Mouse (Mus musculus): ENCODE measurements at regions not wholly inside any gene's neighbourhood (a gene's known extent, or its start where the extent isn't known, plus 50 kb on each side); places are given as distances from the start of the nearest gene placed in this dataset.

GRCm38 (mm10) chr15:88290740-88291363 is 309.2 kb upstream of the Zdhhc25 start:
- peak; percentile 58; the same call in 1 of the 2 replicates for ATAC-seq
- peak overlapping the region; percentile 54 for H3K4me2 ChIP-seq (ENCODE audit: low read length)
- H3K27me3 ChIP-seq (replicated peaks; ENCODE audit: control insufficient read depth, insufficient read depth, low read length), result peaks cover 6% of the 10 kb centered on the region; the same call in 1 of the 2 replicates
- no peak overlapping the region for H3K27ac ChIP-seq (ENCODE audit: low read depth, low read length)
- peaks cover 4% of the 10 kb centered on the region; the same call in 1 of the 2 replicates for H3K4me1 ChIP-seq (ENCODE audit: control insufficient read depth, insufficient read depth, low read depth, low read length)
- WGBS, result 14% methylated on average over 20 of the region's 20 CpGs
- no peaks in the 10 kb centered on the region for H3K9me3 ChIP-seq (ENCODE audit: control insufficient read depth, low read length)
- no peak overlapping the region for H3K9ac ChIP-seq (ENCODE audit: low read depth, low read length)
- H3K36me3 ChIP-seq (ENCODE audit: control insufficient read depth, insufficient read depth, low read length), result no peaks in the 10 kb centered on the region
- H3K4me3 ChIP-seq (ENCODE audit: low read length), result peak overlapping the region; percentile 24

DNA sequence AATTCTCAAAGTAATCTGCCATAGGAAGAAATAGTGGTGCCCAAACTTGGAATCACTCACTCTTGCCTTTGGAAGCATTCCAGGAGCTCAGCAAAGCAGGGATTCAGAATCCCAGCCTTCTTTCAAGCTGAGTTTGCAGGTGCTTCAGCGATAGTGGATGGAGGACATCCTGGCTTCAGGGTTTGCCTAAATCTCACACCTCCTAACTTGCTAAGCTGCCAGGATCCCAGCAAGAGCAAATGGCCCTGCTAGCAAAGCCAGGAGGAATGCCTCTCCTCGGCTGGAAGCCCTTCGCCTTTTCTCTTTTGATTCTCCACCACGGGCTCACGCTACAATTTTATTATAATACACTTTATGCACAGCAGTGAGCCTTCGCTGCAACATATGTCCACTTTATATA is 301.0 kb upstream of the Zdhhc25 start:
- Histone ChIP-seq H3K4me3 (ENCODE audit: low read length) (no peak overlapping the region), H3K9ac (ENCODE audit: low read depth, low read length) (no peak overlapping the region), H3K9me3 (ENCODE audit: control insufficient read depth, low read length) (no peaks in the 10 kb centered on the region), H3K27ac (ENCODE audit: low read depth, low read length) (no peak overlapping the region), H3K27me3 (replicated peaks; ENCODE audit: control insufficient read depth, insufficient read depth, low read length) (no peaks in the 10 kb centered on the region), H3K36me3 (ENCODE audit: control insufficient read depth, insufficient read depth, low read length) (no peaks in the 10 kb centered on the region), H3K4me2 (ENCODE audit: low read length) (no peak overlapping the region), H3K4me1 (ENCODE audit: control insufficient read depth, insufficient read depth, low read depth, low read length) (peaks cover 11% of the 10 kb centered on the region)
- no peak for ATAC-seq
- WGBS, result 46% methylated on average over 6 of the region's 6 CpGs

GRCm38 (mm10) chr15:88311158-88311557 is 288.9 kb upstream of the Zdhhc25 start:
- no peak overlapping the region for H3K4me2 ChIP-seq (ENCODE audit: low read length)
- 29% methylated on average over 8 of the region's 8 CpGs for WGBS
- H3K27me3 ChIP-seq (replicated peaks; ENCODE audit: control insufficient read depth, insufficient read depth, low read length), result no peaks in the 10 kb centered on the region
- H3K27ac ChIP-seq (ENCODE audit: low read depth, low read length), result no peak overlapping the region
- H3K9me3 ChIP-seq (ENCODE audit: control insufficient read depth, low read length), result peaks cover 5% of the 10 kb centered on the region; the same call in 1 of the 2 replicates
- no peaks in the 10 kb centered on the region for H3K36me3 ChIP-seq (ENCODE audit: control insufficient read depth, insufficient read depth, low read length)
- no peak overlapping the region for H3K4me3 ChIP-seq (ENCODE audit: low read length)
- no peak overlapping the region for H3K9ac ChIP-seq (ENCODE audit: low read depth, low read length)
- H3K4me1 ChIP-seq (ENCODE audit: control insufficient read depth, insufficient read depth, low read depth, low read length), result peaks cover 8% of the 10 kb centered on the region
- no peak for ATAC-seq

- Histone ChIP-seq H3K27me3 (replicated peaks; ENCODE audit: control insufficient read depth, insufficient read depth, low read length) (no peaks in the 10 kb centered on the region), H3K4me3 (ENCODE audit: low read length) (no peak overlapping the region), H3K4me1 (ENCODE audit: control insufficient read depth, insufficient read depth, low read depth, low read length) (peaks cover 11% of the 10 kb centered on the region), H3K36me3 (ENCODE audit: control insufficient read depth, insufficient read depth, low read length) (no peaks in the 10 kb centered on the region), H3K27ac (ENCODE audit: low read depth, low read length) (no peak overlapping the region), H3K9ac (ENCODE audit: low read depth, low read length) (no peak overlapping the region), H3K4me2 (ENCODE audit: low read length) (peak overlapping the region; percentile 8; the same call in 1 of the 2 replicates), H3K9me3 (ENCODE audit: control insufficient read depth, low read length) (no peaks in the 10 kb centered on the region)
- peak; percentile 86 for ATAC-seq
- 14% methylated on average over 12 of the region's 12 CpGs for WGBS
These were observed 285.2 kb upstream of the Zdhhc25 start for GRCm38 (mm10) chr15:88314810-88315459.

DNA sequence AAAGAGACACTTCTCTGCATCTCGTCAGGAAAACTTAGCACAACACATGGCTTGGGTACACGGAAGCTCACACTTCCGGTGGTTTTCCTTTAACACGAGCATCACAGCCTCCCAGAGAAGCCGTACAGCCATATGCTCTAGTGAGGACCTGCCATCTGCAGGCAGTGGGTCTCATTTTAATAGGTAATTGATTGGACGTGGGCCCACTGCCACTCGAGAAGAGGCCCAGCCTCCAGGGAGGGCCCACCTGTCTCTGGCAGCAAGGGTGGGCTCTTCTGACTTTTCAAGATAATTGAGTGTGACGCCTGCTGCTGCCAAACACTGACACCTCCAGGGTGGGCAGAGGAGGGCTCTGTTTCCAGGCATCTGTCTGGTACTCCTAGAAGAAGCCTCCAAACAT is 282.1 kb upstream of the Zdhhc25 start:
- ATAC-seq, result peak; percentile 70; the same call in 1 of the 2 replicates
- WGBS, result 29% methylated on average over 8 of the region's 8 CpGs
- H3K36me3 ChIP-seq (ENCODE audit: control insufficient read depth, insufficient read depth, low read length), result no peaks in the 10 kb centered on the region
- no peak overlapping the region for H3K4me3 ChIP-seq (ENCODE audit: low read length)
- H3K4me2 ChIP-seq (ENCODE audit: low read length), result no peak overlapping the region
- H3K4me1 ChIP-seq (ENCODE audit: control insufficient read depth, insufficient read depth, low read depth, low read length), result peaks cover 11% of the 10 kb centered on the region
- H3K27ac ChIP-seq (ENCODE audit: low read depth, low read length), result no peak overlapping the region
- no peaks in the 10 kb centered on the region for H3K9me3 ChIP-seq (ENCODE audit: control insufficient read depth, low read length)
- H3K27me3 ChIP-seq (replicated peaks; ENCODE audit: control insufficient read depth, insufficient read depth, low read length), result no peaks in the 10 kb centered on the region; the same call in 1 of the 2 replicates
- H3K9ac ChIP-seq (ENCODE audit: low read depth, low read length), result no peak overlapping the region

DNA sequence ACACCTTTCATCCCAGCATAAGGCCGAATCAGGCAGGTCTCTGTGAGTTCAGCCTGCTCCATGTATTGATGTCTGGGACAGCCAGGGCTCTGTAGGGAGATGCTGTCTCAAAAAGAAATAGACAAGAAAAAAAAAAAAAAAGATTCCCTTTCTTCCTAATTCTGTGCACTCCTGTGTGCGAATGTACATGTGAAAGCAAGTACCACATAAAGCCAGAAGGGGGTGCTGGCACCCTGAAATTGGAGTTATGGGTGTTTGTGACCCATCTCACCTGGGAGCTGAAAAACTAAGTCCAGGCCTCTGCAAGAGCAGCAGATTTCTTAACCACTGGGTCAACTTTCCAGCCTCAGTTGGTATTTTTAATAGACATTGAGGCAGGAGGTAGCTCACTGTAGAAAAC is 280.6 kb upstream of the Zdhhc25 start:
- Histone ChIP-seq H3K4me2 (ENCODE audit: low read length) (no peak overlapping the region), H3K9ac (ENCODE audit: low read depth, low read length) (no peak overlapping the region), H3K4me1 (ENCODE audit: control insufficient read depth, insufficient read depth, low read depth, low read length) (peaks cover 18% of the 10 kb centered on the region), H3K4me3 (ENCODE audit: low read length) (no peak overlapping the region), H3K27ac (ENCODE audit: low read depth, low read length) (no peak overlapping the region), H3K27me3 (replicated peaks; ENCODE audit: control insufficient read depth, insufficient read depth, low read length) (peaks cover under 1% of the 10 kb centered on the region; the same call in 1 of the 2 replicates), H3K36me3 (ENCODE audit: control insufficient read depth, insufficient read depth, low read length) (no peaks in the 10 kb centered on the region), H3K9me3 (ENCODE audit: control insufficient read depth, low read length) (no peaks in the 10 kb centered on the region)
- ATAC-seq, result no peak
- 85% methylated on average over 2 of the region's 2 CpGs for WGBS

DNA sequence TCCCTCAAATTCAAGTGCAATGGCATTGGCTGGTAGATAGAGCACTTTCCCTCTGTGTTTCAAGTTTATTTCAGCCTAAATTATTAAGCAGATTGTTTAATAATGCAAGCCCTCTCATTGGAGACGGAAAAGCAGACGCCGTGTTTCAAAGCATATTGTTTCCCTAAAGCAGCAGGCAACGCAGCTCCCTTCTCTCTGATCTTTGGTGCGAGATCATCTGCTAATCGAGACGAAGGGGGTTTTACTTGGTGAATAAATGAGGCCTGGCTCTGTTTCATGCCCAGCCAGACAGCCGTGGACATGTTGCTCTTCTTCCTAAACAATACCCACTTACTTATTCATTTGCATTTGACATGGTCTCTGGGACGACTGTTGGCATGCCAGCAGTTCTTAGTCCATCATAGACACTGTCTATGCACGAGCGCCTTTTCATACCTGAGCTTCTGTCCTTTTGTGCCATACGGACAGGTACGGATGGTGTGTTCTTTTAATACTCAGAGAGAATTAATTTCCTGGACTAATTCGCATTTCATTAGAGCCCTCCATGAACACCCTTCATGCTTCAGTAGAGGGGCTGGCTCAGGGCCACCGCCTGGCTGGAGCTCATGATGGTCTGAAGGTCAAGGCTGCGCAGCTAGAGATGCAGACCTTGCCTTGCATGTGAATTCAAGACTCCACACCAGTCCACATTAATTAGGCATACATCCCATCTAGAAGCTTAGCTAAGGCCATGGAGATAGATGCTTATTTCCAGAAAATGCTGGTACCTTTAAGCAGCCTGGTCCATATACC is 276.3 kb upstream of the Zdhhc25 start:
- H3K4me2 ChIP-seq (ENCODE audit: low read length), result no peak overlapping the region
- H3K4me3 ChIP-seq (ENCODE audit: low read length), result no peak overlapping the region
- 41% methylated on average over 16 of the region's 16 CpGs for WGBS
- peaks cover 5% of the 10 kb centered on the region; the same call in 1 of the 2 replicates for H3K27me3 ChIP-seq (replicated peaks; ENCODE audit: control insufficient read depth, insufficient read depth, low read length)
- 0 out of 2 replicates have a peak, but pooled peaks cover 6% of the 10 kb centered on the region for H3K4me1 ChIP-seq (ENCODE audit: control insufficient read depth, insufficient read depth, low read depth, low read length)
- H3K9me3 ChIP-seq (ENCODE audit: control insufficient read depth, low read length), result no peaks in the 10 kb centered on the region
- no peaks in the 10 kb centered on the region for H3K36me3 ChIP-seq (ENCODE audit: control insufficient read depth, insufficient read depth, low read length)
- H3K9ac ChIP-seq (ENCODE audit: low read depth, low read length), result no peak overlapping the region
- H3K27ac ChIP-seq (ENCODE audit: low read depth, low read length), result no peak overlapping the region
- no peak; the same call in 1 of the 2 replicates for ATAC-seq

- ATAC-seq, result no peak
- WGBS, result 64% methylated on average over 6 of the region's 6 CpGs
- no peak overlapping the region for H3K4me2 ChIP-seq (ENCODE audit: low read length)
These were observed 275.0 kb upstream of the Zdhhc25 start for GRCm38 (mm10) chr15:88325108-88325507.

GRCm38 (mm10) chr15:88353206-88353605 is 246.9 kb upstream of the Zdhhc25 start:
- ATAC-seq, result no peak
- H3K9me3 ChIP-seq (ENCODE audit: control insufficient read depth, low read length), result no peaks in the 10 kb centered on the region
- no peak overlapping the region for H3K9ac ChIP-seq (ENCODE audit: low read depth, low read length)
- no peaks in the 10 kb centered on the region for H3K36me3 ChIP-seq (ENCODE audit: control insufficient read depth, insufficient read depth, low read length)
- no peak overlapping the region for H3K27ac ChIP-seq (ENCODE audit: low read depth, low read length)
- no peaks in the 10 kb centered on the region for H3K4me1 ChIP-seq (ENCODE audit: control insufficient read depth, insufficient read depth, low read depth, low read length)
- H3K27me3 ChIP-seq (replicated peaks; ENCODE audit: control insufficient read depth, insufficient read depth, low read length), result no peaks in the 10 kb centered on the region
- WGBS, result 96% methylated on average over 2 of the region's 2 CpGs
- H3K4me3 ChIP-seq (ENCODE audit: low read length), result no peak overlapping the region
- no peak overlapping the region for H3K4me2 ChIP-seq (ENCODE audit: low read length)

More at GRCm38 (mm10) chr15:88325108-88325507, 275.0 kb upstream of the Zdhhc25 start:
- H3K9ac ChIP-seq (ENCODE audit: low read depth, low read length), result no peak overlapping the region
- H3K27me3 ChIP-seq (replicated peaks; ENCODE audit: control insufficient read depth, insufficient read depth, low read length), result peaks cover 5% of the 10 kb centered on the region; the same call in 1 of the 2 replicates
- 0 out of 2 replicates have a peak, but pooled peaks cover 6% of the 10 kb centered on the region for H3K4me1 ChIP-seq (ENCODE audit: control insufficient read depth, insufficient read depth, low read depth, low read length)
- H3K27ac ChIP-seq (ENCODE audit: low read depth, low read length), result no peak overlapping the region
- H3K9me3 ChIP-seq (ENCODE audit: control insufficient read depth, low read length), result no peaks in the 10 kb centered on the region
- no peaks in the 10 kb centered on the region for H3K36me3 ChIP-seq (ENCODE audit: control insufficient read depth, insufficient read depth, low read length)
- H3K4me3 ChIP-seq (ENCODE audit: low read length), result no peak overlapping the region
